Mouse (Mus musculus) intestine, embryonic 14.5 days (tissue): ENCODE measurements around the gene Tlcd2. TPM values are rescaled to one million over a fixed set of nuclear protein-coding genes. Genes with fewer than 3 reads are reported as not detected.

ENCODE experiments used
- ATAC-seq: fragments of 200-750 bp; cut with Nextera tagmentation; replicated peaks from 2 replicates; pipeline ENCODE4 v1.8.0; 2017; ENCODE audit warnings: low read depth, moderate number of reproducible peaks, moderate TSS enrichment, moderate library complexity; ENCODE audit not compliant: low FRiP score, low TSS enrichment
- DNase-seq: peaks from one replicate; pipeline ENCODE4 v3.0.0-alpha.2; 2018; ENCODE audit warnings: low spot score
- H3K27ac ChIP-seq: fragments of 300-500 bp; sonication (generic); 2 replicates; pipeline ENCODE4 v1.5.1; 2014; ENCODE audit warnings: low read depth, mild to moderate bottlenecking, control low read depth
- H3K27me3 ChIP-seq: fragments of 300-500 bp; sonication (generic); replicated peaks from 2 replicates; pipeline ENCODE4 v1.6.1; 2014; ENCODE audit warnings: low read length, control low read depth; ENCODE audit not compliant: control insufficient read depth, insufficient read depth
- H3K36me3 ChIP-seq: fragments of 300-500 bp; sonication (generic); 2 replicates; pipeline ENCODE4 v1.6.1; 2014; ENCODE audit warnings: low read length, control low read depth; ENCODE audit not compliant: control insufficient read depth, insufficient read depth
- H3K4me1 ChIP-seq: fragments of 300-500 bp; sonication (generic); replicated peaks from 2 replicates; pipeline ENCODE4 v1.6.1; 2014; ENCODE audit warnings: low read length, control low read depth, mixed read lengths; ENCODE audit not compliant: control insufficient read depth, insufficient read depth
- H3K4me2 ChIP-seq: fragments of 300-500 bp; sonication (generic); 2 replicates; pipeline ENCODE4 v1.6.1; 2014; ENCODE audit warnings: low read length
- H3K4me3 ChIP-seq: fragments of 300-500 bp; sonication (generic); 2 replicates; pipeline ENCODE4 v1.5.1; 2014; ENCODE audit warnings: low read depth, low read length, control low read depth, mixed read lengths
- H3K9ac ChIP-seq: fragments of 300-500 bp; sonication (generic); 2 replicates; pipeline ENCODE4 v1.6.1; 2014; ENCODE audit warnings: mild to moderate bottlenecking, low read length
- H3K9me3 ChIP-seq: fragments of 300-500 bp; sonication (generic); 2 replicates; pipeline ENCODE4 v1.6.1; 2016; ENCODE audit warnings: low read length, control low read depth; ENCODE audit not compliant: control insufficient read depth
- WGBS: fragments of 180-500 bp; shearing (Covaris S2); extraction: QIAGEN DNeasy Blood & Tissue Kit; methylation state at CpG from one replicate; pipeline ENCODE4 v1.1.7; 2014; 5-methylcytosine and 5-hydroxymethylcytosine counted together
- microRNA counts: library from miRNA; unstranded; fragments of <30 nt; microRNA quantifications from one replicate; lab custom pipeline; 2016
- microRNA-seq: library from miRNA; unstranded; fragments of <30 nt; microRNA quantifications from one replicate; pipeline ENCODE4, GENCODE M21; 2016
- polyA plus RNA-seq: library from polyadenylated mRNA; unstranded; fragments of >200 nt; fragmentation: Nextera tagmentation; extraction: Ambion mirVana; gene quantifications from 2 replicates; pipeline ENCODE4 v1.2.1, GENCODE M21; 2014

The Tlcd2 gene
- polyA plus RNA-seq, 1 experiment from 2014 or later = 22.4 TPM

DNA sequence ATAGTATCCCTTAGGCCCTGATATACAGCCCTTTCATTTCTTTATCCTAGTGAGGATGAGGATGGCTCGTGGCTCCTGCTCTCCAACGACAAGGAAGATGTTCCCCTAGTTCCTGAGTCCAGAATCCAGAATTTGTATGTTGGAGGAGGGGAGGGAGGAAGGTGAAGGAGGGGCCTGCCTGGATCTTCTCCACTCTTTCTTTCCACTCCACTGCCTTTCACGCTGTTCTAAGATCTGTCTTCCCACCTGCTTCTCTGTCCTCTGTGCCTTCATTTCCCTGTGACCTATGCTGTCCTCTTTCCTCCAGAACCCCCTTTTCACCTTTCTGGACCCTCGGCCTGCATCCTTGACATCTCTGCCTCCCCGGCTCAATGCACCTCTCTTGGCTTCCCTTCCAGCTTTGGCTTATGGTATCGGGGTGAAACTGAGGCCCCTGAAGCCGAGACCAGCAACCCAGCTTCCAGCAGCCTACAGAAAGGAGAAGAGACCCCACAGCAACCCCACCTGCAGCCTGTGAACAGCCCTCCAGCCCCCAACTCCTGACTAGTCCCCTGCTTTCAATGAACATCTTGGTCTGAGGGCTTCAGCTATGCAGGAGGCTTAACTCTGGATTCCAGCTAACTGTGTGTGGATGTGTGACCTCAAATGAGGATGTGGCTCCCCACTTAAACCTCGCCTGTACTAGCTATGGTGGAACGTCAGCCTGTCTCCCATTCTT is 50.9 kb downstream of the Tlcd2 start:
- H3K4me1 ChIP-seq = peaks cover 18% of the 10 kb centered on the region
- no peak overlapping the region for H3K4me3 ChIP-seq
- no peaks in the 10 kb centered on the region for H3K9me3 ChIP-seq
- no peak overlapping the region for H3K4me2 ChIP-seq
- H3K36me3 ChIP-seq = peaks cover 22% of the 10 kb centered on the region
- H3K27ac ChIP-seq = no peak overlapping the region
- H3K27me3 ChIP-seq = no peaks in the 10 kb centered on the region
- DNase-seq (no peak), ATAC-seq (no peak)
- WGBS = 85% methylated on average over 9 of the region's 9 CpGs
- no peak overlapping the region for H3K9ac ChIP-seq

DNA sequence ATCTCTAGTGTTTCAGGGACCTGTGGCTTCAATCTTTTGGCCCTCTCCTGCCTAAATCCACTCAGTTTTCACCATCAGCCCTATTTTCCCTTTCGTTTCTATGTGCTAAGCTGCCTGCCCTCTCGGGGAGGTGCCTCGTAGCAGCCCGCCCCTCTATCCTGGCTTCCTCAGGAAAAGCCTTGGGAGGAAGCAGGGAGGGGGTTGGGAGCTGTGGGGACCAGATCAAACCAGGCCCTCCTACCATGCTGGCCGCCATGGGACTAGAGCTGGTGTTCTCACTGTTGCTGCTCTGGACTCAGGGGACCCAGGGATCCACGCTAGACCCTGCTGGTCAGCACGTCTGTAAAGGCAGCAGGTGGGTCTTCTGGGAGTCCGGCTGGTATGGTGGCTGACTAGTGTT is 51.8 kb downstream of the Tlcd2 start, which contains the start of gene Scarf1:
Scarf1 (plus strand) TSS at position 205 of the 400 bp plus-strand sequence.
- 57% methylated on average over 8 of the region's 8 CpGs for WGBS
- Histone ChIP-seq H3K36me3 (peaks cover 13% of the 10 kb centered on the region), H3K4me1 (peaks cover 18% of the 10 kb centered on the region), H3K27ac (no peak within 1 kb of the TSS), H3K9me3 (no peaks in the 10 kb centered on the region), H3K9ac (no peak within 1 kb of the TSS), H3K4me3 (peak within 1 kb of the TSS; percentile 6; the same call in 1 of the 2 replicates), H3K27me3 (no peaks in the 10 kb centered on the region), H3K4me2 (no peak within 1 kb of the TSS)
- DNase-seq (no peak), ATAC-seq (no peak)

DNA sequence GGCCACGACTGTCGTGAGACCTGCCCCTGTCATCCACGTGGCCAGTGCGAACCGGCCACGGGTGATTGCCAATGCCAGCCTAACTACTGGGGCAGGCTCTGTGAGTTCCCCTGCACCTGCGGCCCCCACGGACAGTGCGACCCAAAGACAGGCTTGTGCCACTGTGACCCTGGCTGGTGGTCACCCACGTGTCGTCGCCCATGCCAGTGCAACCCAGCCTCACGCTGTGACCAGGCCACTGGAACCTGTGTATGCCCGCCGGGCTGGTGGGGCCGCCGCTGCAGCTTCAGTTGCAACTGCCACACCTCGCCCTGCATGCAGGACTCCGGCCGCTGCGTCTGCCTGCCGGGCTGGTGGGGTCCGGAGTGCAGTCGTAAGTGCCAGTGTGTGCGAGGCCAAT is 53.7 kb downstream of the Tlcd2 start:
- Histone ChIP-seq H3K4me1 (peaks cover 2% of the 10 kb centered on the region; the same call in 1 of the 2 replicates), H3K27ac (no peak overlapping the region), H3K27me3 (no peaks in the 10 kb centered on the region), H3K4me2 (no peak overlapping the region), H3K4me3 (no peak overlapping the region), H3K9ac (no peak overlapping the region), H3K36me3 (no peaks in the 10 kb centered on the region), H3K9me3 (no peaks in the 10 kb centered on the region)
- 88% methylated on average over 25 of the region's 25 CpGs for WGBS
- ATAC-seq (no peak), DNase-seq (no peak)

DNA sequence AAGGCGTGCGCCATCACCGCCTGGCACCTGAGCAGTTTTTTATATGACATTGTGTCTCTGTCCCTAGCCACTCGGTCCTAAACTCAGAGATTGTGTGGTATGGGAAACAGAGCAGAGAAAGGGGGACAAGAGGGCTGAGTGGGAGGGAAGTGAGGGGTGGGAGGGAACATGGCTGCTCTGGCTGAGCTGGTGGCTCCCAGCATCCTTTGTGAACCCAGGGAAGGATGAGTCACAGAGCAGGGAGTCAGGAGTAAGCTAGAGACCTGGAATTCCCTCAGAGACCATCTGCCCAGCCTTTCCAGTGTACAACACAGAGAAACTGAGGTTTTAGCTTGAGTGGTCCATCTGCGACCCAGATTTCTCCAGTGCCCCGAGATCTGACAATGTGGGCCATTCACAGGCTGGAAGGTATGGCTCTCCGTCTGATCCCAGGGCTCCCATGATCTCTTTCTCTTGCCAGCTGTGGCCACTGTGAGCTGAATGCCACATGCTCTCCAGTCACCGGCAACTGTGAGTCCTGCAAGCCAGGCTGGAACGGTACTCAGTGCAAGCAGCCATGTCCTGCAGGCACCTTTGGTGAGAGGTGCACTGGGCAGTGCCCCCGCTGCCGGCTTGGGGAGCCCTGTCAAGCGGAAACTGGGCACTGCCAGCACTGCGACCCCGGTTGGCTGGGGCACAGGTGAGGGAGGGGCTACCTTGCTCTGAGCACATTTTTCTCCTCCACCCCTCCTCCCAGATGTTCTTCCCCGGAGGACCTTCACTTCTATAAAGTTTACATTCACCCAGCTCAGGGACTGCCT is 58.5 kb downstream of the Tlcd2 start:
- Histone ChIP-seq H3K4me1 (no peaks in the 10 kb centered on the region), H3K27ac (no peak overlapping the region), H3K4me2 (no peak overlapping the region), H3K9me3 (no peaks in the 10 kb centered on the region), H3K9ac (no peak overlapping the region), H3K27me3 (no peaks in the 10 kb centered on the region), H3K36me3 (no peaks in the 10 kb centered on the region), H3K4me3 (no peak overlapping the region)
- WGBS = 69% methylated on average over 15 of the region's 15 CpGs
- ATAC-seq (no peak), DNase-seq (no peak)

MicroRNAs within 50 kb of the gene (microRNA counts, 519-probe panel; counts per million panel counts)
- microRNA mmu-miR-22 (lab: Ali Mortazavi, UCI) = 4,573 counts per million, percentile 73 among the panel's probes with 10 or more counts

Small RNA genes lying within 50 kb of the gene (microRNA-seq; reads per million reads assigned to microRNA genes)
- 2,582 reads per million, percentile 86 among the genes with 10 or more reads in this experiment for gene Mir22

Other genes starting within 250 kb of the Tlcd2 start
- gene Rpa1, start 113.4 kb upstream of the Tlcd2 start, polyA plus RNA-seq = 103 and 116 TPM in 2 replicates
- 11.6 and 12.5 TPM in 2 replicates for gene Smyd4, start 113.3 kb upstream of the Tlcd2 start, polyA plus RNA-seq
- 42.0 and 47.1 TPM in 2 replicates for gene Serpinf1, start 39.0 kb upstream of the Tlcd2 start, polyA plus RNA-seq
- 6.8 and 8.4 TPM in 2 replicates for gene Serpinf2, start 22.1 kb upstream of the Tlcd2 start, polyA plus RNA-seq
- 4.7 and 5.9 TPM in 2 replicates for gene Wdr81, start 7.0 kb upstream of the Tlcd2 start, polyA plus RNA-seq
- 86.9 and 88.7 TPM in 2 replicates for gene Prpf8, start 25.1 kb downstream of the Tlcd2 start, polyA plus RNA-seq
- gene Rilp, start 48.4 kb downstream of the Tlcd2 start, polyA plus RNA-seq = 0.43 and 0.65 TPM in 2 replicates
- 5.4 and 6.0 TPM in 2 replicates for gene Scarf1, start 51.8 kb downstream of the Tlcd2 start, polyA plus RNA-seq
- 3.5 and 4.8 TPM in 2 replicates for gene Slc43a2, start 70.0 kb downstream of the Tlcd2 start, polyA plus RNA-seq
- 76.2 and 82.1 TPM in 2 replicates for gene Pitpna, start 126.4 kb downstream of the Tlcd2 start, polyA plus RNA-seq
- 23.7 and 25.1 TPM in 2 replicates for gene Inpp5k, start 169.3 kb downstream of the Tlcd2 start, polyA plus RNA-seq
- gene Myo1c, start 188.8 kb downstream of the Tlcd2 start, polyA plus RNA-seq = 41.7 and 42.5 TPM in 2 replicates
- gene Crk, start 217.5 kb downstream of the Tlcd2 start, polyA plus RNA-seq = 101 and 106 TPM in 2 replicates